Mouse (Mus musculus) cerebellum, adult 11-12 months (tissue): Measurements from ENCODE around the gene Brpf3.

Source experiments
- DNase-seq: peaks from one replicate; pipeline ENCODE4 v3.0.0; 2022

Gene Brpf3

GRCm38 (mm10) chr17:28875316-28875715 lies 74.4 kb downstream of the Brpf3 start:
- DNase-seq = no peak

- no peak for DNase-seq
These were observed 75.4 kb downstream of the Brpf3 start for GRCm38 (mm10) chr17:28876331-28876730.

GRCm38 (mm10) chr17:28876821-28877220 lies 75.9 kb downstream of the Brpf3 start:
- no peak for DNase-seq

GRCm38 (mm10) chr17:28879931-28880391 lies 79.1 kb downstream of the Brpf3 start:
- peak; percentile 58 for DNase-seq

- no peak for DNase-seq
These were observed 81.4 kb downstream of the Brpf3 start for GRCm38 (mm10) chr17:28882316-28882715.

GRCm38 (mm10) chr17:28882810-28883209 lies 81.9 kb downstream of the Brpf3 start:
- DNase-seq = no peak

GRCm38 (mm10) chr17:28883941-28884516 lies 83.1 kb downstream of the Brpf3 start:
- DNase-seq = no peak

- no peak for DNase-seq
These were observed 84.3 kb downstream of the Brpf3 start for GRCm38 (mm10) chr17:28885231-28885630.

- DNase-seq = no peak
These were observed 85.4 kb downstream of the Brpf3 start for GRCm38 (mm10) chr17:28886266-28886665.
